Mouse (Mus musculus): ENCODE measurements around the gene Ptpre. TPM values are rescaled to one million over a fixed set of nuclear protein-coding genes. Genes with fewer than 3 reads are reported as not detected.
"Not testable (repeated sequence)": the region's sequence is repeated elsewhere in the genome, so short reads cannot be mapped to it uniquely, and the experiment has no call there.

Gene Ptpre
- total and polyA plus RNA-seq, 2 experiments from 2014 or later: 2.0 to 4.0 TPM

DNA sequence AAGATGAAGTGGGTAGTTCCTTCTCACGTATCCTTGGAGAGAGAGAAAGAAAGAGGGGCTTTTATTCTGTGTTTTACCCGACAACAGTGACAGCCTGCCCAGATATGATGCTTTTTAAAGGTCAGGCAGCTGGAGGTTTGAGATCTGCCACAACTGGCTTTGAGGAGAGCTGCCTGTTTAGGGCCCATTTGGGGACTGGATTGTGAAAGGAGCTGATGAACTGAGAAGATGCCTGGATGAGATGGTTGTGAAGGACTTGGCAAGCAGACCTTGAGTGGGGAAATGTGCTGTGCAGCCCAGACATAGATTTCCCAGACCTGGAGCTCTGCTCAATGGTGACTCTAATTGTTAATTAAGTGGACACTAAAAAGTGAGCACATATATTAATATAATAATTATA is 31.3 kb downstream of the Ptpre start:
- Histone ChIP-seq H3K9ac (replicated peaks; ENCODE audit: low read depth, low read length) (no peak overlapping the region), H3K36me3 (replicated peaks; ENCODE audit: control insufficient read depth, insufficient read depth, low read length) (no peaks in the 10 kb centered on the region), H3K4me1 (ENCODE audit: control insufficient read depth, insufficient read depth) (no peaks in the 10 kb centered on the region), H3K27ac (ENCODE audit: low read depth) (no peak overlapping the region), H3K27me3 (ENCODE audit: control insufficient read depth, insufficient read depth, low read length) (no peaks in the 10 kb centered on the region), H3K4me2 (ENCODE audit: low read depth, low read length) (no peak overlapping the region), H3K9me3 (replicated peaks; ENCODE audit: control insufficient read depth, low read length) (no peaks in the 10 kb centered on the region), H3K4me3 (ENCODE audit: low read depth, low read length) (no peak overlapping the region)
- TF ChIP-seq EP300 (IDR thresholded peaks at IDR 0.05; ENCODE audit: low read depth): no peak
- TF ChIP-seq CTCF (IDR thresholded peaks at IDR 0.05; ENCODE audit: low read depth): no peak
- DNase-seq (ENCODE audit: low spot score) (no peak), ATAC-seq (ENCODE audit: insufficient read depth, low read depth) (no peak)
- 78% methylated on average over 2 of the region's 2 CpGs for WGBS

DNA sequence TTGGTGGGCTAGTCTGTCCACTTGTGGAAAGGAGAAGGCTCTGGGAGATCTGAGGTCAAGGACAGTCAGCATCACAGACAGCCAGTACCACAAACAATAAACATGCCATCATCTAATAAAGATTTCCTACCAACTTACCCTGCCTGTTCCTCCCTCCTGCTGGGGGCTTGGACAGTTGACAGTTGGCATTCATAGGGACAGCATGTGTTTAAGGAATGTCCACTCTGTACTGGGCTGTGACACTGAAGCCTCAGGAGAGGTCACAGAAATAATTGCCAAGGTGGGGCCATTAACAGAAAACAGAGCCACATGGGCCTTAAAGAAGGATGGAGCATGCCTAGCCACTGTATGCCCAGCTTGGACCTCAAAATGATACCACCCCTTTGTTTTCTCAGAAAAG is 34.1 kb downstream of the Ptpre start:
- H3K4me2 ChIP-seq (ENCODE audit: low read depth, low read length): no peak overlapping the region
- DNase-seq (ENCODE audit: low spot score): no peak
- H3K4me3 ChIP-seq (ENCODE audit: low read depth, low read length): no peak overlapping the region
- no peaks in the 10 kb centered on the region for H3K36me3 ChIP-seq (replicated peaks; ENCODE audit: control insufficient read depth, insufficient read depth, low read length)
- no peak for ATAC-seq (ENCODE audit: insufficient read depth, low read depth)
- no peak for TF ChIP-seq EP300 (IDR thresholded peaks at IDR 0.05; ENCODE audit: low read depth)
- no peak for TF ChIP-seq CTCF (IDR thresholded peaks at IDR 0.05; ENCODE audit: low read depth)
- H3K9ac ChIP-seq (replicated peaks; ENCODE audit: low read depth, low read length): no peak overlapping the region
- H3K9me3 ChIP-seq (replicated peaks; ENCODE audit: control insufficient read depth, low read length): no peaks in the 10 kb centered on the region
- no peak overlapping the region for H3K27ac ChIP-seq (ENCODE audit: low read depth)
- no peaks in the 10 kb centered on the region for H3K27me3 ChIP-seq (ENCODE audit: control insufficient read depth, insufficient read depth, low read length)
- no peaks in the 10 kb centered on the region for H3K4me1 ChIP-seq (ENCODE audit: control insufficient read depth, insufficient read depth)

DNA sequence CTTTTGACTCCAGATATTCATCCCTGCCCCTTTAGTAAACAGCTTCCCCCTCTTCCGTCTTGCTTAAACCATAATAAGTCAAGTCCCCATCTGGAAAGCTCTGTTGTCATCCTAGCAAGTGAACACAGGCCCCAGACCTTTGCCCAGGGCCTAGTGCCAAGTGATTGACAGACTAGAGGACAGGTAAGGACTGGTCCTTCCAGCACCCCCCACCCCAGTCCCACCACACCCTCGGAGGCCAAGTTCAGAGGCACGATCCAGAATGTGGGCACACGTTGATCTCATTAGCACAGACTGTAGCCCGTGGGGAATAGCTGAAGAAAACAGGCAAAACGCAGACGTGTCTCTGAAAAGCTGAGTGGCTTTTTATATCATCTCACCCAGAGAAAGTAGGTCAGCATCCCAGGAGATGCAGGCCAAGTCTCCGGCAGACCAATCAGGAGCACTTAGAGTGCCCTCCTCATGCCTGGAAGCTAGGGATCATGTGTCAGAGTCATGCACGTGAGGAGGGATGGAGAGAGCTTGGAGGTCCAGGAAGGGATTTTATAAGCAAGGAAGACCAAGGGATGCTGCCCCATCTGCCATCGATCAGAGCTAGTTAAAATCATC is 34.8 kb downstream of the Ptpre start:
- Histone ChIP-seq H3K9me3 (replicated peaks; ENCODE audit: control insufficient read depth, low read length) (no peaks in the 10 kb centered on the region), H3K4me2 (ENCODE audit: low read depth, low read length) (no peak overlapping the region), H3K27ac (ENCODE audit: low read depth) (no peak overlapping the region), H3K9ac (replicated peaks; ENCODE audit: low read depth, low read length) (no peak overlapping the region), H3K4me1 (ENCODE audit: control insufficient read depth, insufficient read depth) (no peaks in the 10 kb centered on the region), H3K4me3 (ENCODE audit: low read depth, low read length) (no peak overlapping the region), H3K36me3 (replicated peaks; ENCODE audit: control insufficient read depth, insufficient read depth, low read length) (no peaks in the 10 kb centered on the region), H3K27me3 (ENCODE audit: control insufficient read depth, insufficient read depth, low read length) (no peaks in the 10 kb centered on the region)
- 58% methylated on average over 10 of the region's 10 CpGs for WGBS
- DNase-seq (ENCODE audit: low spot score): no peak
- ATAC-seq (ENCODE audit: insufficient read depth, low read depth): no peak
- no peak for TF ChIP-seq CTCF (IDR thresholded peaks at IDR 0.05; ENCODE audit: low read depth)

DNA sequence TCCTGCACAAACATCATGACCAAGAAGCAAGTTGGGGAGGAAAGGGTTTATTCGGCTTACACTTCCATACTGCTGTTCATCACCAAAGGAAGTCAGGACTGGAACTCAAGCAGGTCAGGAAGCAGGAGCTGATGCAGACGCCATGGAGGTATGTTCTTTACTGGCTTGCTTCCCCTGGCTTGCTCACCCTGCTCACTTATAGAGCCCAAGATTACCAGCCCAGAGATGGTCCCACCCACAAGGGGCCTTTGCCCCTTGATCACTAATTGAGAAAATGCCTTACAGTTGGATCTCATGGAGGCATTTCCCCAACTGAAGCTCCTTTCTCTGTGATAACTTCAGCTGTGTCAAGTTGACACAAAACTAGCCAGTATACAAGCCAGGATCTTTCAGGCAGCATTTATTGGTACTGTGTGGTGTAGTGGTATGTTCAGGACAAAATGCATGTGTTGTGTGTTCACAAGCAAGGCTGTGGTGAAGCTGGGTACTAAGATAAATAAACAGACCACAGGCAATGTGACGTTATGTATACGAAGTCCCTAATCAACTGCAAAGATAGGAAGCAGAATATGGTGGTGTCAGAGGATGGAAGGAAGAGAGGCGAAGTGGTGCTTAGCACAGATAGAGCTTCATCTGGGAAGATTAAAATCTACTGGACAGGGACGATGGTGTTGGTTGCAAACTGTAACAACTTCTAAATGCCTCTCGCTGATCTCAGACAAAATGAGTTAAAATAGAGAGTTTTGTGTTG is 38.2 kb downstream of the Ptpre start:
- WGBS: 50% methylated on average over 6 of the region's 7 CpGs
- H3K27me3 ChIP-seq (ENCODE audit: control insufficient read depth, insufficient read depth, low read length); H3K9me3 ChIP-seq (replicated peaks; ENCODE audit: control insufficient read depth, low read length); ATAC-seq (ENCODE audit: insufficient read depth, low read depth); H3K36me3 ChIP-seq (replicated peaks; ENCODE audit: control insufficient read depth, insufficient read depth, low read length); H3K9ac ChIP-seq (replicated peaks; ENCODE audit: low read depth, low read length); H3K4me3 ChIP-seq (ENCODE audit: low read depth, low read length); H3K27ac ChIP-seq (ENCODE audit: low read depth); H3K4me1 ChIP-seq (ENCODE audit: control insufficient read depth, insufficient read depth); DNase-seq (ENCODE audit: low spot score); H3K4me2 ChIP-seq (ENCODE audit: low read depth, low read length): not testable (repeated sequence)

DNA sequence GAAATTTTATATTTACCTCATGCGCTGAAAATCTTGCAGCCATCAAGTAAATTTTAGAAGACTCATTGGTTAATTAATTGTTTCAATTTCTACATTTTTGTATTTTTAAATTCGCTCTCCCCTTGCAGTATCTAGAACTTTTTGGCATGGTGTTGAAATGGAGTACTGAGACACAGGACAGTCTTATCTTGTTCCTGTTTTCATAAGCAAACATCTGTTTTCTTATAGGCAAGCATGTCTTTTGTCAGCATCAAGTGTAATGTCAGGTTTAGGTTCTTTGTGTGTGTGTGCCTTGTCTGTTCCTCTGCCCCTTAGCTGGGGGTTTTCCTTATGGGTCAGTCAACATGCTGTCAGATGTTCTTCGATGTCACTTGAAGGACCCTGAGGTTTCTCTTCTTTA is 39.0 kb downstream of the Ptpre start:
- no peak for TF ChIP-seq EP300 (IDR thresholded peaks at IDR 0.05; ENCODE audit: low read depth)
- no peak for TF ChIP-seq CTCF (IDR thresholded peaks at IDR 0.05; ENCODE audit: low read depth)
- Histone ChIP-seq H3K36me3 (replicated peaks; ENCODE audit: control insufficient read depth, insufficient read depth, low read length) (no peaks in the 10 kb centered on the region), H3K4me2 (ENCODE audit: low read depth, low read length) (no peak overlapping the region), H3K27ac (ENCODE audit: low read depth) (no peak overlapping the region), H3K9ac (replicated peaks; ENCODE audit: low read depth, low read length) (no peak overlapping the region), H3K4me1 (ENCODE audit: control insufficient read depth, insufficient read depth) (no peaks in the 10 kb centered on the region), H3K4me3 (ENCODE audit: low read depth, low read length) (no peak overlapping the region), H3K9me3 (replicated peaks; ENCODE audit: control insufficient read depth, low read length) (no peaks in the 10 kb centered on the region), H3K27me3 (ENCODE audit: control insufficient read depth, insufficient read depth, low read length) (no peaks in the 10 kb centered on the region)
- WGBS: 73% methylated on average over 3 of the region's 3 CpGs
- ATAC-seq (ENCODE audit: insufficient read depth, low read depth) (no peak), DNase-seq (ENCODE audit: low spot score) (no peak)

Data from heart, postnatal 0 days (tissue).